22 mouse cellular contexts compared by ENCODE assay signal in the genomic region with DNA sequence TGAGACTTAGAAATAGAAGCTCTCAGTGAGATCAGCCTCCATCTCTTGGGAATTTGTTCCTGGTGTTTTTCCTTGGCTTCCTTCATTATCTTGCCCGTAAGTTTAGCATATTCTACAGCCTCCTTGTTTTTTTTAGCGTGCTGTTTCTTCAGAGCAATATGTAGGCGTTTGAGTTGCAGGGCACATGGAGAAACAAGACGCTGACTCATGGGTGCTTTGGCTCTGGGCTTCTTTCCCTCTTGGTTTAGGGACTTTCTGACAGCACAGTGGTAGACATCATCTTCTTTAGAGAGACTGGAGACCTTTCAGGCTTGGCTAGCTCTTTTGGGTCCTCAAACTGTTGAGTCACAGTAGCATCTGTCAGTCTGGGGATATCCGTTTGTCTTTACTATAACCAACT. TPM values are rescaled to one million over a fixed set of nuclear protein-coding genes. Genes with fewer than 3 reads are reported as not detected.
A peak's percentile ranks its signal among the peaks of the same experiment; 100 is the strongest.
DNase-seq lines count a peak whose midpoint lies in the region; TF ChIP-seq lines count a peak whose summit lies in the region.
"Had no signal": no experiment of that assay in that cellular context is flagged by ENCODE, and none has a peak within 500 bp of the region (broad histone marks: within the 10 kb centered on the region; RNA-seq: fewer than 3 reads in every experiment).

No protein-coding gene starts in this region.

- DNase-seq in frontal cortex, adult 2 months (ENCODE audit: extremely low spot score in 1 of 2, low spot score in 1 of 2), result peak; percentile 26 to 67
- DNase-seq in frontal cortex, postnatal 25 days (ENCODE audit: low spot score in 2 of 2), result no peak
- peak; percentile 57 for DNase-seq in right cerebral cortex, adult 18-20 months
- DNase-seq in right cerebral cortex, postnatal 14 days, result no peak
- peak; percentile 25 to 52 for DNase-seq in left cerebral cortex, postnatal 14 days (ENCODE audit: low spot score in 2 of 2)
- peak; percentile 36 to 41 for DNase-seq in right cerebral cortex, postnatal 36 days (ENCODE audit: low spot score in 2 of 2)
- no peak for DNase-seq in gastrocnemius, adult 2 months
- DNase-seq in B cell, adult 2 months, result no peak
- DNase-seq: adrenal gland, adult 2 months; cerebellum, adult 8-10 months; cerebellum, postnatal 36 days; embryo, embryonic 11 days; kidney, adult 18-20 months; thymus, adult 18-20 months; thymus, postnatal 36 days had no signal

- intact Hi-C loops in left cerebral cortex, postnatal 14 days (cut with DNase I), result no loop called here
- intact Hi-C loops in gastrocnemius, adult 2 months (cut with DNase I), result no loop called here

- no peak overlapping the region for H3K4me3 ChIP-seq in gastrocnemius, adult 2 months
- H3K4me3 ChIP-seq: embryonic facial prominence, embryonic 13.5 days; hindbrain, embryonic 13.5 days; midbrain, embryonic 15.5 days; stomach, embryonic 15.5 days had no signal

- no peak for TF ChIP-seq CTCF in gastrocnemius, adult 2 months (IDR thresholded peaks at IDR 0.05)

- no peak overlapping the region for H3K27ac ChIP-seq in gastrocnemius, adult 2 months
- H3K27ac ChIP-seq: embryonic facial prominence, embryonic 13.5 days; hindbrain, embryonic 13.5 days; macrophage; midbrain, embryonic 15.5 days; stomach, embryonic 15.5 days had no signal

RNA-seq across cellular contexts. Expression of a gene that starts 6.6 kb away (rescaled TPM):
- polyA plus RNA-seq in frontal cortex, adult 2 months (2012; rRNA removed), result 0.13 and 0.14 TPM in 2 replicates
- total RNA-seq in left cerebral cortex, postnatal 14 days (2021), result under 1 TPM; 0.13 to 0.46 TPM
- not detected for total RNA-seq in gastrocnemius, adult 2 months (2021)
- total RNA-seq: heart, postnatal 25 days; MEL had no signal

Comparison
In these comparisons a context has a peak if more than half of its experiments do, and no peak if none do; other contexts are left out.
1. DNase-seq: peak in frontal cortex, adult 2 months (2 of 2), right cerebral cortex, adult 18-20 months (single experiment), left cerebral cortex, postnatal 14 days (2 of 2) and right cerebral cortex, postnatal 36 days (2 of 2); none in frontal cortex, postnatal 25 days (0 of 2), right cerebral cortex, postnatal 14 days (single experiment), gastrocnemius, adult 2 months (single experiment) and B cell, adult 2 months (0 of 2).